Mouse (Mus musculus) liver, embryonic 12.5 days (tissue): Measurements from ENCODE around the gene Aco1. TPM values are rescaled to one million over a fixed set of nuclear protein-coding genes. Genes with fewer than 3 reads are reported as not detected.
"Not testable (repeated sequence)": the region's sequence is repeated elsewhere in the genome, so short reads cannot be mapped to it uniquely, and the experiment has no call there.

ENCODE experiments used
- ATAC-seq: fragments of 200-750 bp; cut with Nextera tagmentation; 2 replicates; pipeline ENCODE4 v1.8.0; 2017; ENCODE audit warnings: moderate number of reproducible peaks, mild to moderate bottlenecking, moderate library complexity
- H3K27ac ChIP-seq: fragments of 300-500 bp; sonication (generic); 2 replicates; pipeline ENCODE4 v1.5.1; 2016; ENCODE audit warnings: mild to moderate bottlenecking
- H3K27me3 ChIP-seq: fragments of 300-500 bp; sonication (generic); replicated peaks from 2 replicates; pipeline ENCODE4 v1.6.1; 2016; ENCODE audit warnings: mild to moderate bottlenecking, moderate library complexity
- H3K36me3 ChIP-seq: fragments of 300-500 bp; sonication (generic); 2 replicates; pipeline ENCODE4 v1.6.1; 2016; ENCODE audit warnings: mild to moderate bottlenecking, moderate library complexity
- H3K4me1 ChIP-seq: fragments of 300-500 bp; sonication (generic); 2 replicates; pipeline ENCODE4 v1.6.1; 2016
- H3K4me2 ChIP-seq: fragments of 300-500 bp; sonication (generic); 2 replicates; pipeline ENCODE4 v1.6.1; 2016; ENCODE audit warnings: mild to moderate bottlenecking, moderate library complexity
- H3K4me3 ChIP-seq: fragments of 300-500 bp; sonication (generic); 2 replicates; pipeline ENCODE4 v1.5.1; 2016; ENCODE audit warnings: mild to moderate bottlenecking, moderate library complexity
- H3K9ac ChIP-seq: fragments of 300-500 bp; sonication (generic); 2 replicates; pipeline ENCODE4 v1.6.1; 2016; ENCODE audit warnings: mild to moderate bottlenecking, moderate library complexity
- H3K9me3 ChIP-seq: fragments of 300-500 bp; sonication (generic); replicated peaks from 2 replicates; pipeline ENCODE4 v1.6.1; 2016; ENCODE audit warnings: mild to moderate bottlenecking, moderate library complexity
- WGBS: fragments of 180-500 bp; shearing (Covaris S2); methylation state at CpG from one replicate; pipeline ENCODE4 v1.1.7; 2016; ENCODE audit not compliant: insufficient replicate concordance; 5-methylcytosine and 5-hydroxymethylcytosine counted together
- polyA plus RNA-seq: library from polyadenylated mRNA; unstranded; fragments of >200 nt; fragmentation: Nextera tagmentation; extraction: Ambion mirVana; gene quantifications from 2 replicates; pipeline ENCODE4 v1.2.1, GENCODE M21; 2016

Gene Aco1
- polyA plus RNA-seq: 26.9 and 27.5 TPM in 2 replicates

GRCm38 (mm10) chr4:40142743-40143532, at the start of gene Aco1:
Gene Aco1, plus strand, starts transcription at chr4:40143081.
- Histone ChIP-seq H3K27me3 (no peaks in the 10 kb centered on the region), H3K36me3 (0 out of 2 replicates have a peak, but pooled peaks cover 3% of the 10 kb centered on the region), H3K27ac (peak within 1 kb of the TSS; percentile 86), H3K9me3 (no peaks in the 10 kb centered on the region), H3K4me1 (peaks cover 44% of the 10 kb centered on the region), H3K4me3 (peak within 1 kb of the TSS; percentile 76), H3K9ac (peak within 1 kb of the TSS; percentile 80), H3K4me2 (peak within 1 kb of the TSS; percentile 90)
- ATAC-seq: peak; percentile 94
- 2% methylated on average over 46 of the region's 46 CpGs for WGBS

GRCm38 (mm10) chr4:40094974-40095373, 47.9 kb upstream of the Aco1 start:
- Histone ChIP-seq H3K9ac (no peak overlapping the region), H3K36me3 (no peaks in the 10 kb centered on the region), H3K27ac (no peak overlapping the region), H3K9me3 (no peaks in the 10 kb centered on the region), H3K4me1 (no peaks in the 10 kb centered on the region), H3K4me3 (no peak overlapping the region), H3K4me2 (no peak overlapping the region), H3K27me3 (no peaks in the 10 kb centered on the region)
- WGBS: 41% methylated on average over 2 of the region's 2 CpGs
- ATAC-seq: no peak

- Histone ChIP-seq H3K27me3 (no peaks in the 10 kb centered on the region), H3K9ac (no peak overlapping the region), H3K9me3 (no peaks in the 10 kb centered on the region), H3K36me3 (no peaks in the 10 kb centered on the region), H3K4me2 (no peak overlapping the region), H3K4me1 (no peaks in the 10 kb centered on the region), H3K4me3 (no peak overlapping the region), H3K27ac (no peak overlapping the region)
- no peak for ATAC-seq
- WGBS: 55% methylated on average over 1 of the region's 1 CpGs
These were observed 39.9 kb upstream of the Aco1 start for GRCm38 (mm10) chr4:40102996-40103395.

- no peak for ATAC-seq
- Histone ChIP-seq H3K4me3 (no peak overlapping the region), H3K27me3 (no peaks in the 10 kb centered on the region), H3K4me1 (no peaks in the 10 kb centered on the region), H3K9ac (no peak overlapping the region), H3K27ac (no peak overlapping the region), H3K36me3 (no peaks in the 10 kb centered on the region), H3K4me2 (no peak overlapping the region), H3K9me3 (no peaks in the 10 kb centered on the region)
- WGBS: 50% methylated on average over 8 of the region's 8 CpGs
These were observed 36.8 kb upstream of the Aco1 start for GRCm38 (mm10) chr4:40106004-40106536.

GRCm38 (mm10) chr4:40108030-40108429, 34.9 kb upstream of the Aco1 start:
- Histone ChIP-seq H3K4me1 (no peaks in the 10 kb centered on the region), H3K27me3 (no peaks in the 10 kb centered on the region), H3K9me3 (no peaks in the 10 kb centered on the region), H3K4me3 (no peak overlapping the region), H3K36me3 (no peaks in the 10 kb centered on the region), H3K9ac (no peak overlapping the region), H3K4me2 (no peak overlapping the region), H3K27ac (no peak overlapping the region)
- WGBS: 68% methylated on average over 4 of the region's 4 CpGs
- ATAC-seq: no peak

GRCm38 (mm10) chr4:40113173-40113572, 29.7 kb upstream of the Aco1 start:
- Histone ChIP-seq H3K4me3 (no peak overlapping the region), H3K9ac (no peak overlapping the region), H3K4me2 (no peak overlapping the region), H3K27me3 (no peaks in the 10 kb centered on the region), H3K4me1 (no peaks in the 10 kb centered on the region), H3K36me3 (no peaks in the 10 kb centered on the region), H3K27ac (no peak overlapping the region), H3K9me3 (no peaks in the 10 kb centered on the region)
- WGBS: 48% methylated on average over 1 of the region's 1 CpGs
- ATAC-seq: no peak

GRCm38 (mm10) chr4:40121221-40121620, 21.7 kb upstream of the Aco1 start:
- Histone ChIP-seq H3K4me2 (no peak overlapping the region), H3K9me3 (no peaks in the 10 kb centered on the region), H3K27ac (no peak overlapping the region), H3K4me3 (no peak overlapping the region), H3K36me3 (no peaks in the 10 kb centered on the region), H3K27me3 (no peaks in the 10 kb centered on the region), H3K4me1 (no peaks in the 10 kb centered on the region), H3K9ac (no peak overlapping the region)
- WGBS: 48% methylated on average over 3 of the region's 3 CpGs
- no peak for ATAC-seq

- H3K4me1 ChIP-seq, H3K4me3 ChIP-seq, H3K36me3 ChIP-seq, ATAC-seq, H3K27me3 ChIP-seq, H3K9ac ChIP-seq, H3K9me3 ChIP-seq, H3K4me2 ChIP-seq, H3K27ac ChIP-seq: not testable (repeated sequence)
- WGBS: 67% methylated on average over 1 of the region's 1 CpGs
These were observed 20.6 kb upstream of the Aco1 start for GRCm38 (mm10) chr4:40122291-40122690.

- Histone ChIP-seq H3K4me1 (peaks cover 10% of the 10 kb centered on the region), H3K4me2 (peak overlapping the region; percentile 36; the same call in 1 of the 2 replicates), H3K9ac (no peak overlapping the region), H3K36me3 (no peaks in the 10 kb centered on the region), H3K27me3 (0 out of 2 replicates have a peak, but pooled peaks cover 3% of the 10 kb centered on the region), H3K27ac (no peak overlapping the region), H3K4me3 (no peak overlapping the region), H3K9me3 (no peaks in the 10 kb centered on the region)
- ATAC-seq: no peak
- WGBS: 9% methylated on average over 9 of the region's 9 CpGs
These were observed 8.3 kb upstream of the Aco1 start for GRCm38 (mm10) chr4:40134468-40135102.

GRCm38 (mm10) chr4:40136519-40136918, 6.4 kb upstream of the Aco1 start:
- WGBS: 81% methylated on average over 4 of the region's 4 CpGs

GRCm38 (mm10) chr4:40139663-40140255, 3.1 kb upstream of the Aco1 start:
- H3K27ac ChIP-seq: 0 out of 2 replicates have a peak overlapping the region, but pooled peaks have one; percentile 16
- no peak for ATAC-seq
- 25% methylated on average over 3 of the region's 3 CpGs for WGBS

More at GRCm38 (mm10) chr4:40136519-40136918, 6.4 kb upstream of the Aco1 start:
- no peaks in the 10 kb centered on the region for H3K9me3 ChIP-seq
- ATAC-seq: no peak
- no peak overlapping the region for H3K4me2 ChIP-seq
- no peaks in the 10 kb centered on the region for H3K36me3 ChIP-seq
- no peak overlapping the region for H3K9ac ChIP-seq
- H3K4me1 ChIP-seq: peaks cover 17% of the 10 kb centered on the region
- no peak overlapping the region for H3K27ac ChIP-seq
- no peak overlapping the region for H3K4me3 ChIP-seq
- 0 out of 2 replicates have a peak, but pooled peaks cover 3% of the 10 kb centered on the region for H3K27me3 ChIP-seq

GRCm38 (mm10) chr4:40143533-40143871, 621 bp downstream of the Aco1 start:
- peak; percentile 65 for ATAC-seq
- H3K4me2 ChIP-seq: peak overlapping the region; percentile 90
- H3K4me1 ChIP-seq: peaks cover 44% of the 10 kb centered on the region
- H3K27me3 ChIP-seq: no peaks in the 10 kb centered on the region
- H3K9me3 ChIP-seq: no peaks in the 10 kb centered on the region
- H3K36me3 ChIP-seq: 0 out of 2 replicates have a peak, but pooled peaks cover 3% of the 10 kb centered on the region
- peak overlapping the region; percentile 76 for H3K4me3 ChIP-seq
- peak overlapping the region; percentile 86 for H3K27ac ChIP-seq
- under 1% methylated on average over 27 of the region's 27 CpGs for WGBS
- peak overlapping the region; percentile 80 for H3K9ac ChIP-seq

More at GRCm38 (mm10) chr4:40139663-40140255, 3.1 kb upstream of the Aco1 start:
- H3K9me3 ChIP-seq: no peaks in the 10 kb centered on the region
- no peak overlapping the region for H3K4me2 ChIP-seq
- peaks cover 41% of the 10 kb centered on the region for H3K4me1 ChIP-seq
- no peaks in the 10 kb centered on the region for H3K27me3 ChIP-seq
- H3K4me3 ChIP-seq: no peak overlapping the region
- H3K36me3 ChIP-seq: no peaks in the 10 kb centered on the region
- H3K9ac ChIP-seq: no peak overlapping the region
